Mouse (Mus musculus) thymus, postnatal 36 days (tissue): ENCODE results near the gene Gm3532.
"Not testable (repeated sequence)": the region's sequence is repeated elsewhere in the genome, so short reads cannot be mapped to it uniquely, and the experiment has no call there.

Experiments
- DNase-seq, 2 experiments: peaks; one replicate each; pipeline ENCODE4 v3.0.0; 2022; ENCODE audit warnings: mixed read lengths in 2 of 2

Gm3532 gene

GRCm38 (mm10) chr14:5538196-5538595 lies at the start of gene Gm3532:
TSS of gene Gm3532 (plus strand) at chr14:5538496.
- DNase-seq, result not testable (repeated sequence)

- DNase-seq, result not testable (repeated sequence)
These were observed 36.9 kb upstream of the Gm3532 start, which contains the start of gene Gm3488 for GRCm38 (mm10) chr14:5501374-5501773. TSS of gene Gm3488 (plus strand) at chr14:5501674.
